Comparison of ENCODE assay signal across 15 mouse cellular contexts in genomic region chr5:148652525-148653243, GRCm38 (mm10).
A peak's percentile ranks its signal among the peaks of the same experiment; 100 is the strongest.
DNase-seq lines count a peak whose midpoint lies in the region; ATAC-seq and TF ChIP-seq lines count a peak whose summit lies in the region.
"Had no signal": no experiment of that assay in that cellular context is flagged by ENCODE, and none has a peak within 500 bp of the region (broad histone marks: within the 10 kb centered on the region; RNA-seq: fewer than 3 reads in every experiment).

No protein-coding gene starts in this region.

- no peaks in the 10 kb centered on the region for H3K27me3 ChIP-seq in E14TG2a.4 (ENCODE audit: insufficient read depth, low read length)
- no peaks in the 10 kb centered on the region for H3K27me3 ChIP-seq in intestine, embryonic 16.5 days (replicated peaks; ENCODE audit: control insufficient read depth, insufficient read depth, low read length)
- H3K27me3 ChIP-seq: megakaryocyte, embryonic 14.5 days had no signal

- H3K36me3 ChIP-seq in E14TG2a.4 (ENCODE audit: insufficient read depth, low read length) = no peaks in the 10 kb centered on the region
- no peaks in the 10 kb centered on the region for H3K36me3 ChIP-seq in intestine, embryonic 16.5 days (ENCODE audit: control insufficient read depth, insufficient read depth, low read length)

- no peak for TF ChIP-seq CTCF in E14TG2a.4 (conservative IDR thresholded peaks at IDR 0.05; ENCODE audit: low read length)
- TF ChIP-seq CTCF in bone marrow macrophage, adult 2 months (IDR thresholded peaks at IDR 0.05; ENCODE audit: low read depth, low read length) = no peak

- peaks cover 64% of the 10 kb centered on the region for H3K4me1 ChIP-seq in E14TG2a.4 (replicated peaks; ENCODE audit: low read depth, low read length)
- peaks cover 37% of the 10 kb centered on the region for H3K4me1 ChIP-seq in bone marrow macrophage, adult 2 months (ENCODE audit: control insufficient read depth, insufficient read depth, low read length)
- peaks cover 4% of the 10 kb centered on the region; the same call in 1 of the 2 replicates for H3K4me1 ChIP-seq in intestine, embryonic 16.5 days (ENCODE audit: control insufficient read depth, insufficient read depth, low read length)
- H3K4me1 ChIP-seq: megakaryocyte, embryonic 14.5 days had no signal

- 59% methylated on average over 7 of the region's 7 CpGs for WGBS in intestine, embryonic 16.5 days

- no peak overlapping the region for H3K4me2 ChIP-seq in intestine, embryonic 16.5 days (ENCODE audit: low read depth, low read length)

- no peaks in the 10 kb centered on the region for H3K9me3 ChIP-seq in E14TG2a.4 (ENCODE audit: low read length)
- H3K9me3 ChIP-seq in intestine, embryonic 16.5 days (ENCODE audit: control insufficient read depth, low read length) = no peaks in the 10 kb centered on the region
- H3K9me3 ChIP-seq: megakaryocyte, embryonic 14.5 days had no signal

- peak; percentile 76 for ATAC-seq in megakaryocyte progenitor cell, adult 5-6 weeks (replicated peaks; ENCODE audit: poor library complexity)
- ATAC-seq in intestine, embryonic 16.5 days = no peak

- peak overlapping the region; percentile 52 for H3K27ac ChIP-seq in bone marrow macrophage, adult 2 months (ENCODE audit: insufficient read depth, low read depth, low read length)
- H3K27ac ChIP-seq in intestine, embryonic 16.5 days (ENCODE audit: low read length) = no peak overlapping the region
- H3K27ac ChIP-seq: layer of hippocampus, adult 2 months; left cerebral cortex, adult 2 months had no signal

- DNase-seq in lung, postnatal 36 days = peak; percentile 18
- DNase-seq in lung, postnatal 14 days = no peak
- no peak for DNase-seq in heart, adult 18-20 months
- DNase-seq in right cerebral cortex, postnatal 36 days (ENCODE audit: low spot score in 2 of 2) = no peak
- DNase-seq: adrenal gland, adult 2 months; cerebellum, adult 18-20 months; heart, postnatal 14 days had no signal

- no peak for TF ChIP-seq POLR2A in bone marrow macrophage, adult 2 months (IDR thresholded peaks at IDR 0.05; ENCODE audit: borderline replicate concordance, low read depth, low read length)

- H3K4me3 ChIP-seq in E14TG2a.4 (replicated peaks; ENCODE audit: low read length) = peak overlapping the region; percentile 53
- peak overlapping the region; percentile 26 for H3K4me3 ChIP-seq in bone marrow macrophage, adult 2 months (ENCODE audit: insufficient read depth, low read length)
- no peak overlapping the region for H3K4me3 ChIP-seq in intestine, embryonic 16.5 days (ENCODE audit: low read length)
- H3K4me3 ChIP-seq: layer of hippocampus, adult 2 months; left cerebral cortex, adult 2 months; megakaryocyte, embryonic 14.5 days; myocyte had no signal

- H3K9ac ChIP-seq in intestine, embryonic 16.5 days (ENCODE audit: low read depth, low read length) = no peak overlapping the region
